Mouse (Mus musculus) common myeloid progenitor, adult 5-6 weeks (primary cell): Measurements from ENCODE around the gene Nat8f6. TPM values are rescaled to one million over a fixed set of nuclear protein-coding genes. Genes with fewer than 3 reads are reported as not detected.
"Not testable (repeated sequence)": the region's sequence is repeated elsewhere in the genome, so short reads cannot be mapped to it uniquely, and the experiment has no call there.

Experiments
- ATAC-seq: replicated peaks from 2 replicates; pipeline ENCODE4 v1.8.0; 2016; ENCODE audit warnings: low read depth, mild to moderate bottlenecking, moderate TSS enrichment, inconsistent platforms; ENCODE audit not compliant: poor library complexity, severe bottlenecking
- total RNA-seq: library from RNA; stranded (forward); fragments of 200-1000, 187-1606 nt; gene quantifications from 2 replicates; pipeline ENCODE4 v1.2.3, GENCODE M21; 2017

Gene Nat8f6
- total RNA-seq, result not detected in 2 replicates

GRCm38 (mm10) chr6:85820837-85821236, at the start of gene Nat8f6, which contains the start of gene Nat8f5:
TSS of gene Nat8f6 (minus strand) at chr6:85820954.
TSS of gene Nat8f5 (minus strand) at chr6:85820972.
- no peak for ATAC-seq

- not testable (repeated sequence) for ATAC-seq
Observed at GRCm38 (mm10) chr6:85869006-85869405, 48.3 kb upstream of the Nat8f6 start, which contains the start of gene Nat8f2. TSS of gene Nat8f2 (minus strand) at chr6:85869158.

GRCm38 (mm10) chr6:85867726-85868690, 47.3 kb upstream of the Nat8f6 start:
- peak; percentile 39; the same call in 1 of the 2 replicates for ATAC-seq

DNA sequence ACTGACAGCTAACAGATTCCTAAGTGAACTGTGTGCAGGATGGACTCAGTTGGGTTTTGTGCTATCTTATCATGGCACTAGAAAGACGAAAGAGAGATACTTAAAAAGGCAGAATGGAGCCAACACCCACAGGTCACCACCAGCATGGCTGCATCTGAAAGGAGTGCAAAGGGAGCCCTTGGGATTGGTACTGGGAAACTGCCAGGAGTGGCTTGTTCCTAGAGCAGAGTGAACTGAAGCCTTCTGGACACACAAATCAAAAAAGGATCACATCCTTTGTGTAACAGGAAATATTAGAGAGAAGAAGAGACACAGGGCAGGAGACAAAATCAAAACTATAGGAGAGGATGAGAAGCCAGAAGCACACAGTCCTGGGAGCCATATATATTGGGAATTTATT, 46.2 kb upstream of the Nat8f6 start:
- ATAC-seq, result not testable (repeated sequence)

- ATAC-seq, result not testable (repeated sequence)
Observed at GRCm38 (mm10) chr6:85866166-85866565, 45.4 kb upstream of the Nat8f6 start.

DNA sequence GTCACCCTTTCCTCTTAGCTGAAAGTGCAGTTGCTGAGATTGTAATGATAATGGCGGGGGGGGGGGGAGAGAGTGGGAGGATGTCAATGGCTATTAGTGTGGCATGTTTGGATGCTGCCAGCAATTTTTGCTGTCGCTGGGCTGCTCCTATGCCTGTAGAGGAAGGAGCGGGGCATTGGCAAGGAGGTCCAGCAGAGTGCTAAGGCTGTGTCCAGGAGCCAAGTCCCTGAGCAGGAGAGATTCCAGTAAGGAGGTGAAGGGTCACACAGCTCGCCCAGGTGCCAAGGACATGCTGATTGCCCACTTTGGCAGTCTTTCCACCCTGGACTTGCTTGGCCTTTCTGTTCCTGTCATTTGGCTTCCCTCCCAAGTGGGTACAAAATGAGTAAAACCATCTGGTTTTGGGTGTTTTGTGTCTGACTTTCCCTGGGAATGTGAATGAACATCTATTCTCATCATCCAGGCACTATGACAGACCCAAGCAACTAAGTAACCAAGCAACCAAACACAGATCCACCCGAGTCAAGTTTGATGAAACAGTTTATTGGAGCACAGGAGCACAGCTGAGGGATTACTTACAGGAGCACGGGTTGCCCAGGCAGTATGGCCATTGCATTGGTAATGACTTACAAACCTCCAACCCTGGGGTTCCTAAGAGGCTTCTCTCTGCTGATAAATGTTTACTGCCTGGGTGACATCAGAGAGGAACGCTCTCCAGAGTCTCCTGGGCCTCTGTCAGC, 44.3 kb upstream of the Nat8f6 start:
- not testable (repeated sequence) for ATAC-seq

- no peak for ATAC-seq
Observed at GRCm38 (mm10) chr6:85863840-85864239, 43.1 kb upstream of the Nat8f6 start.

- ATAC-seq, result no peak
Observed at GRCm38 (mm10) chr6:85863136-85863535, 42.4 kb upstream of the Nat8f6 start.

DNA sequence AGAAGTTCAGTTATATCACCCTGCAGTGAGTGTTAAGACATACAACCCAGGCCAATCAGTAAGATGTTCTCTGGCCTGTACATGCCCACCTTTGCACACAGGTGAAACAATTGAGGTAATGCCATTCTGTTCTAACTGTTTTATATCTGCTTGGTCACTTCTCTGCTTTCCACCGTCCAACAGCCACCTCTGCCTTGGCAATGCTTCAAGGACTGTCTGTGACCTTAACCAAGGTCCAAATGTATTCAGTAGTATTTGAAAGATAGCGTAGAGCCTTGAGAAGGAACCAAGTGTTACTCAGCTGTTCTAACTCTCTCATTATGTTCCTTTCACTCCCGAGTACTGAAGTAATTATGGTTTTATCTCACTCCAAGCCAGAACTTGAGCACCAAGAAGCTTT, 41.8 kb upstream of the Nat8f6 start:
- ATAC-seq, result no peak

GRCm38 (mm10) chr6:85861247-85861646, 40.5 kb upstream of the Nat8f6 start:
- ATAC-seq, result no peak

DNA sequence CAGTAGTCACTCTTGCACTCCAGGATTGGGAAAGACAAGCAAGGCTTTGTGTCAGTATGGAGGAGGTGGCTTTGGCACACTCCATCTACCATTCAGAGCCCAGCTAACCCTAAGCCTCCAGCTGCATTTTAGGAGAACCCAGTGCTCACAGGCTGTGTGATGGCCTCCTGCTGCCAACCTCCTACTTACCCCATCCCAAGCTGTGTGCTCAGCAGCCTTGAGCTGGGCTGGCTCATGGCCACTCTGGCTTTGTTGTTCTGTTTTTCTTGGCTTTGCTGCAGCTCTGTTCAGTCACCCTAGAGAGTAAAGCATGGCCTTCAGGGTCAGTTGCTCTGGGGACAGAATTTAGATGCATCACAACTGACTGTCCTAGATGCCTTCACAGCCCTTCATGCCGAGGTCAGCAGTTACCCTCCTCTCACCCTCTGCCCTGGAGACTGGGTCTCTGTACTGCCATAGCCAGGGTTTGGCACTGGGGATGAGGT, 35.5 kb upstream of the Nat8f6 start:
- ATAC-seq, result no peak

DNA sequence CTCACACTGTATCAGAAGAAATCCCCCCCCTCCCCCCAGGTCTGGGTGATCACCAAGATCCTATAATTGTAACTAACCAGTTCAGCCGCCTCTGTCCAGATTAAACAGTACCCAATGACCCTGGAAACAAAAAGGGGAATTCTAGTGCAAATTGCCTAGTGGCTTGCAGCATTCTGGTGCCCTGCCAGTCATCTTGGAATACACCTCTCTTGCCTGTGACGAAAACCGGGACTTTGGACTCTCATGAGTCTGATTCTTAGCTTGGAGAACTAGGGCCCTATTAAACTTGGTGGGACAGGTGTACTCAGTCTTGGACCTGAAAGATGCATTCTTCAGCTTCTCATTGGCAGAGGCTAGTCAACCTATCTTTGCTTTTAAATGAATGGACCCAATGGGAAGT, 32.7 kb upstream of the Nat8f6 start:
- ATAC-seq, result no peak

DNA sequence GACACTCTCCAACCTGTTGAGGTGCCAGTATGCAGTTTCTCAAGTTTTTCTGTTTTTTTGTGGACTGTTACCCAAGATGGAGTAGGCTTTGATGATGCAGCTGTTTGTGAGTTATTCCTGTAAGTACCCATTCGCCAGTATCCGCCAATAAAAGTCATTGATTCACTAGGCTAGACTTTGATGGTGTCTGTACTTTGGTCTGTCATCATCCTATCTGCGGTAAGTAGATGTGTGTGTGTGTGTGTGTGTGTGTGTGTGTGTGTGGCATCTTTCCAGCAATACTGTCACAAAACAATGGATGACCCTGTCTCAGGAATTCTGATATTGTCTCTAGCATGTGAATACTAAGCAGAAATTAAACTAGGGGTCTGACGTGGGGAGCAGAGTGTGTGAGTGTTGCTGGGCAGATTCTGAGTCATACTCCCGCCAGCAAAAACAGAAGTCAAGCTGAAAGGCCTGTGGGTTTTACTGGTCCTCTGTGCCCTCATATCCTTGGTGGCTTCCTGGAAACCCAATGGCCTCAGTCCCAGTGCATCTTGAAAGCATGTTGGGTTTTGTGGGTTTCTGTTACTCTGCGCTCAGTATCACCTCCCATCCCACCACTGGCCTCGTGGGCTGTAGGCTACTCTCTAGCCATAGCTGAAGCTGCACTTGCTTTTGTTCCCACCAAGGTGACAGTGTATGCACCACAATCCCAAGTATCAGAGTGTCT, 30.5 kb upstream of the Nat8f6 start:
- peak; percentile 76 for ATAC-seq

- ATAC-seq, result no peak
Observed at GRCm38 (mm10) chr6:85849240-85849639, 28.5 kb upstream of the Nat8f6 start.

DNA sequence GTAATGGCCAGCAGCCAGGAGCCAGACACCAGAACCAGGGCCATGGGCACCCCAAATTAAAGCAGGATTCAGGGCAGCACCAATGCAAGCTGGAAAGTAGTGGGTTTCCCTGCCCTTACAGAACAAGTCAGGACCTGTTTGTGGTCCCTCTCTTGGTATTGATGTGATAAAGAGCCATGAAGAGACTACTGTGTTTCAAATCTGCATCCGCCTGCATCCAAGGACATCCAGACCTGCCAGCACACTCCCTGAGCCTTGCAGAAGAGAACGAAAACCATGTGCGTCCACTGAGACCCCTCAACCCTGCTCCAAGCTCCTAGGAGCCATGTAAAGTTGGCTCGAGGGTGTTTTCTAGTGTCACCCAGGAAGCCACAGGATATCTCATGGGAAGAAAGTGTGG, 27.4 kb upstream of the Nat8f6 start:
- no peak for ATAC-seq

DNA sequence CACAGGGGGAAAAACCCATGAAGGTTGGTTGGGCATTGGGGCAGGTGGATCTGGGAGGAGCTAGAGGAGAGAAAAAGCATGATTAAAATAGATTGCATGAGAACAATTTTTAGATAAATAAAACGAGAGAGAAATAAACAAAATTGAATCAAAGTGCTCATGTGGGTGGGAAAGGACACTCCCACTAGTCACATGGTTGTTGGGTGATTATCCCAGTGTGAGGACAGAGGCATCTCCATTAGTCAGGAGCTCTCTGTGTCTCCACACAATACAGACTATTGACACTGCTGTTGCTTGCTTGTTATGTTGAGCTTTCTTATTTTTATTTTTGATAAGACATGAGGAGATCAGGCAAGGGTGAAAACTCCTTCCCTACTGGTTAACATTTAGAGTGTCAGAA, 26.2 kb upstream of the Nat8f6 start:
- no peak for ATAC-seq

DNA sequence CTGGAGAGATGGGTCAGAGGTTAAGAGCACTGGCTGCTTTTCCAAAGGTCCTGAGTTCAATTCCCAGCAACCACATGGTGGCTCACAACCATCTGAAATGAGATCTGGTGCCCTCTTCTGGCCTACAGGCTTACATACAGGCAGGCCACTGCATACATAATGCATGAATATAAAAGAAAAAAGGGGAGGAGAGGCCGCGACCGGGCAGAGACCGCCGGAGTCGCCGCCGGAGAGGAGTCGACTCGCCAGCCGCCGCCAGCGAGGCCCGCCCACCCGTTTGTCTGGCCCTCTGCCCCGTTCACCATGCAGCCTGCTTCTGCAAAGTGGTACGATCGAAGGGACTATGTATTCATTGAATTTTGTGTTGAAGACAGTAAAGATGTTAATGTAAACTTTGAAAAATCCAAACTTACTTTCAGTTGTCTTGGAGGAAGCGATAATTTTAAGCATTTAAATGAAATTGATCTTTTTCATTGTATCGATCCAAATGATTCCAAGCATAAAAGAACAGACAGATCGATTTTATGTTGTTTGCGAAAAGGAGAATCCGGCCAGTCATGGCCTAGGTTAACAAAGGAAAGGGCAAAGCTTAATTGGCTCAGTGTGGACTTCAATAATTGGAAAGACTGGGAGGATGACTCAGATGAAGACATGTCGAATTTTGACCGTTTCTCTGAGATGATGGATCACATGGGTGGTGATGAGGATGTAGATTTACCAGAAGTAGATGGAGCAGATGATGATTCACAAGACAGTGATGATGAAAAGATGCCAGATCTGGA, 23.1 kb upstream of the Nat8f6 start:
- peak; percentile 58; the same call in 1 of the 2 replicates for ATAC-seq

GRCm38 (mm10) chr6:85839982-85840381, 19.2 kb upstream of the Nat8f6 start:
- ATAC-seq, result no peak

DNA sequence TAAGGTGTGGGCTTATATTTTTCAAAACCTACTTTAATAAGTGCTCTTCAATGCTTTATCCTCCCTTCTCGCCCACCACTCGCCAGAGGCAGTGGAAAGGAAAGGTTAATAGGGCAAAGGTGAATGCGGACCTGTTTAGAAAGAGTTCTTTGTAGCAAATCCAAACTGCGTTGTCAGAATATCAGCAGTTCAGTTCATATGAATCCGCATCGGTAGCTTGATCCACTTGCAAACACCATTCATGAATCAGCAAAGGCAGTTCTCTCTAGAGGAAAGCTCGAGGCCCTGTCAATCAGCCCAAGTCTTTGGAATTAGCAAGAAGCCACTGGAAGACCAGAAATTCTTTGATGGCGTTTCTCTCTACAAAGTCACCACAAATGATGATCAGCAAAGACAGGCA, 17.9 kb upstream of the Nat8f6 start:
- ATAC-seq, result no peak
